Mouse (Mus musculus): ENCODE measurements around the gene Kif5c. TPM values are rescaled to one million over a fixed set of nuclear protein-coding genes. Genes with fewer than 3 reads are reported as not detected.

Gene Kif5c
- polyA plus RNA-seq, 1 experiment from 2014 or later, result 96.4 TPM

DNA sequence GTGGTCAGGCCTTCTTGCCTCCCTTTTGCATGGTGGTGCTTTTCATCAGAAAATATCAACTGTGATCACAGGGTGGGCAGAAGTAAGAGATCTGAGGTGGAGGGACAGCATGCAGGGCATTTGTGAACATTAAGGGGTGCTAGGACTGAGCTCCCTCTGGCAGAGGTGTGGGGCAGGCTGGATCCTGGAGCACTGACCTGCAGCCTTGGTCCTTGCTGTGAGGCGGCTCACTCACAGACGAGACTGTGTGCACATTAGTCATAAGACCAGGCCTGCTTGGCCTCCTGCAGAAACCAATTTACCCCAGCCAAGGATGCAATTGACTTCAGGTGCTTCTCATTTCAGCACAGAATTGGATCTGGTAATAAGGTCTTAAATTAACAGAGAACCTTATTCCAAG is 128.6 kb downstream of the Kif5c start:
- Histone ChIP-seq H3K4me1 (ENCODE audit: control insufficient read depth, insufficient read depth, low read length) (no peaks in the 10 kb centered on the region; the same call in none of the 2 replicates), H3K27me3 (ENCODE audit: control insufficient read depth, insufficient read depth, low read length) (no peaks in the 10 kb centered on the region), H3K9me3 (ENCODE audit: control insufficient read depth, low read length) (no peaks in the 10 kb centered on the region), H3K36me3 (ENCODE audit: control insufficient read depth, insufficient read depth, low read length) (peaks cover 10% of the 10 kb centered on the region), H3K4me3 (ENCODE audit: low read depth, low read length) (no peak overlapping the region), H3K4me2 (no peak overlapping the region), H3K27ac (ENCODE audit: low read depth, low read length) (no peak overlapping the region), H3K9ac (ENCODE audit: low read length) (no peak overlapping the region)
- DNase-seq (ENCODE audit: low spot score, missing footprints), result no peak
- WGBS, result 89% methylated on average over 2 of the region's 2 CpGs
- no peak for ATAC-seq (ENCODE audit: low FRiP score)

GRCm38 (mm10) chr2:49748628-49749342 is 129.7 kb downstream of the Kif5c start:
- DNase-seq (ENCODE audit: low spot score, missing footprints) (peak; percentile 95), ATAC-seq (ENCODE audit: low FRiP score) (no peak)
- Histone ChIP-seq H3K4me2 (no peak overlapping the region), H3K9me3 (ENCODE audit: control insufficient read depth, low read length) (no peaks in the 10 kb centered on the region), H3K4me3 (ENCODE audit: low read depth, low read length) (no peak overlapping the region), H3K36me3 (ENCODE audit: control insufficient read depth, insufficient read depth, low read length) (peaks cover 10% of the 10 kb centered on the region), H3K27me3 (ENCODE audit: control insufficient read depth, insufficient read depth, low read length) (no peaks in the 10 kb centered on the region), H3K27ac (ENCODE audit: low read depth, low read length) (no peak overlapping the region), H3K4me1 (ENCODE audit: control insufficient read depth, insufficient read depth, low read length) (no peaks in the 10 kb centered on the region; the same call in 1 of the 2 replicates), H3K9ac (ENCODE audit: low read length) (no peak overlapping the region)
- WGBS, result 88% methylated on average over 14 of the region's 14 CpGs

- no peaks in the 10 kb centered on the region for H3K27me3 ChIP-seq (ENCODE audit: control insufficient read depth, insufficient read depth, low read length)
- ATAC-seq (ENCODE audit: low FRiP score), result no peak
- H3K9me3 ChIP-seq (ENCODE audit: control insufficient read depth, low read length), result no peaks in the 10 kb centered on the region
- H3K4me2 ChIP-seq, result no peak overlapping the region
- 91% methylated on average over 11 of the region's 11 CpGs for whole genome bisulfite sequencing
- no peak overlapping the region for H3K9ac ChIP-seq (ENCODE audit: low read length)
- no peak overlapping the region for H3K27ac ChIP-seq (ENCODE audit: low read depth, low read length)
- no peak for DNase-seq (ENCODE audit: low spot score, missing footprints)
- no peak overlapping the region for H3K4me3 ChIP-seq (ENCODE audit: low read depth, low read length)
- H3K36me3 ChIP-seq (ENCODE audit: control insufficient read depth, insufficient read depth, low read length), result peaks cover 8% of the 10 kb centered on the region
- H3K4me1 ChIP-seq (ENCODE audit: control insufficient read depth, insufficient read depth, low read length), result no peaks in the 10 kb centered on the region; the same call in 1 of the 2 replicates
Measured at GRCm38 (mm10) chr2:49749730-49750576, 130.9 kb downstream of the Kif5c start.

- Histone ChIP-seq H3K9ac (ENCODE audit: low read length) (no peak overlapping the region), H3K4me3 (ENCODE audit: low read depth, low read length) (no peak overlapping the region), H3K36me3 (ENCODE audit: control insufficient read depth, insufficient read depth, low read length) (peaks cover 8% of the 10 kb centered on the region), H3K27me3 (ENCODE audit: control insufficient read depth, insufficient read depth, low read length) (no peaks in the 10 kb centered on the region), H3K27ac (ENCODE audit: low read depth, low read length) (no peak overlapping the region), H3K9me3 (ENCODE audit: control insufficient read depth, low read length) (no peaks in the 10 kb centered on the region), H3K4me2 (no peak overlapping the region), H3K4me1 (ENCODE audit: control insufficient read depth, insufficient read depth, low read length) (no peaks in the 10 kb centered on the region)
- WGBS, result 84% methylated on average over 10 of the region's 10 CpGs
- ATAC-seq (ENCODE audit: low FRiP score), result no peak
- no peak for DNase-seq (ENCODE audit: low spot score, missing footprints)
Measured at GRCm38 (mm10) chr2:49751544-49752210, 132.6 kb downstream of the Kif5c start.

GRCm38 (mm10) chr2:49752211-49752607 is 133.1 kb downstream of the Kif5c start:
- Histone ChIP-seq H3K4me1 (ENCODE audit: control insufficient read depth, insufficient read depth, low read length) (no peaks in the 10 kb centered on the region), H3K27ac (ENCODE audit: low read depth, low read length) (no peak overlapping the region), H3K36me3 (ENCODE audit: control insufficient read depth, insufficient read depth, low read length) (peaks cover 3% of the 10 kb centered on the region; the same call in 1 of the 2 replicates), H3K9me3 (ENCODE audit: control insufficient read depth, low read length) (no peaks in the 10 kb centered on the region), H3K27me3 (ENCODE audit: control insufficient read depth, insufficient read depth, low read length) (no peaks in the 10 kb centered on the region), H3K4me3 (ENCODE audit: low read depth, low read length) (no peak overlapping the region), H3K9ac (ENCODE audit: low read length) (no peak overlapping the region), H3K4me2 (no peak overlapping the region)
- no peak for ATAC-seq (ENCODE audit: low FRiP score)
- WGBS, result 89% methylated on average over 8 of the region's 8 CpGs
- no peak for DNase-seq (ENCODE audit: low spot score, missing footprints)

DNA sequence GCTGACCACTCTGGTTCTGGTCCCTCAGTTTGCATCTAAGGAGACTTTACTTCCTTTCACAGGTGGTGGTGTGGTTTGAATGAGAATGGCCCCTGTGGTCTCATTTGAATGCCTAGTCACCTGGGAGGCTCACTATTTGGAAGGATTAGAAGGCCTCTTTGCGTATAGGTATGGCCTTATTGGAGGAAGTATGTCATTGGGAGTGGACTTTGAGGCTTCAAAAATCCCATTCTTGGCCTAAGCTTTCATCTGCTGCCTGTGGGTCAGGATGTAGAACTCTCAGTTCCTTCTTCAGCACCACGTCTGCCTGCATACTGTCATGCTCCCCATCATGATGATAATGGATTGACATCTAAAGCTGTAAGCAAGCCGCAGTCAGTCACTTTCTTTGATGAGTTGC is 134.0 kb downstream of the Kif5c start:
- Histone ChIP-seq H3K4me1 (ENCODE audit: control insufficient read depth, insufficient read depth, low read length) (no peaks in the 10 kb centered on the region), H3K4me2 (no peak overlapping the region), H3K9ac (ENCODE audit: low read length) (no peak overlapping the region), H3K9me3 (ENCODE audit: control insufficient read depth, low read length) (no peaks in the 10 kb centered on the region), H3K4me3 (ENCODE audit: low read depth, low read length) (no peak overlapping the region), H3K36me3 (ENCODE audit: control insufficient read depth, insufficient read depth, low read length) (peaks cover 6% of the 10 kb centered on the region; the same call in 1 of the 2 replicates), H3K27ac (ENCODE audit: low read depth, low read length) (no peak overlapping the region), H3K27me3 (ENCODE audit: control insufficient read depth, insufficient read depth, low read length) (no peaks in the 10 kb centered on the region)
- DNase-seq (ENCODE audit: low spot score, missing footprints), result no peak
- ATAC-seq (ENCODE audit: low FRiP score), result no peak
- WGBS, result 97% methylated on average over 3 of the region's 3 CpGs

DNA sequence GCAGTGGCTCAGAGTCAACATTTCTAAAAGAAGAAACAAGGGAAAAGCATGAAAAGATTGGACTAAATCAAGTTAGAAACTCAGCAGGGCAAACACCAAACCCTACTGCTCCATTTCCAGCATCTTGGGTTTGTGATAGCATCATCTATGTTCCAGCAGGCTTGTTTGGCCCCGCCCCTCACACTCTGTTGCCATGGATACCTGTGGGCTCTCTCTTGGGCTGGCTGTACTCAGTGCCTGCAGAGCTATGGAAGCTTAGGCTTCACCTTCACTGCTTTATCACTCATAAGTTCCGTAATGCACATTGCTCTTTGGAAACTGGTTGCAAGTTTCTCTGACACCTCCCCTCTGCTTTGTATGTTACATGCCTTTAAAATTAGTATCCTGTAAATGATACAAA is 136.0 kb downstream of the Kif5c start:
- WGBS, result 65% methylated on average over 2 of the region's 2 CpGs
- ATAC-seq (ENCODE audit: low FRiP score), result peak; percentile 75
- no peaks in the 10 kb centered on the region for H3K4me1 ChIP-seq (ENCODE audit: control insufficient read depth, insufficient read depth, low read length)

GRCm38 (mm10) chr2:49757616-49758015 is 138.5 kb downstream of the Kif5c start:
- Histone ChIP-seq H3K9me3 (ENCODE audit: control insufficient read depth, low read length) (no peaks in the 10 kb centered on the region), H3K9ac (ENCODE audit: low read length) (no peak overlapping the region), H3K36me3 (ENCODE audit: control insufficient read depth, insufficient read depth, low read length) (peaks cover 13% of the 10 kb centered on the region; the same call in 1 of the 2 replicates), H3K27me3 (ENCODE audit: control insufficient read depth, insufficient read depth, low read length) (no peaks in the 10 kb centered on the region), H3K4me1 (ENCODE audit: control insufficient read depth, insufficient read depth, low read length) (no peaks in the 10 kb centered on the region), H3K4me3 (ENCODE audit: low read depth, low read length) (no peak overlapping the region), H3K4me2 (no peak overlapping the region), H3K27ac (ENCODE audit: low read depth, low read length) (no peak overlapping the region)
- WGBS, result 89% methylated on average over 7 of the region's 7 CpGs
- no peak for ATAC-seq (ENCODE audit: low FRiP score)
- no peak for DNase-seq (ENCODE audit: low spot score, missing footprints)

More for the DNA sequence above, 136.0 kb downstream of the Kif5c start:
- Histone ChIP-seq H3K27me3 (ENCODE audit: control insufficient read depth, insufficient read depth, low read length) (no peaks in the 10 kb centered on the region), H3K4me3 (ENCODE audit: low read depth, low read length) (no peak overlapping the region), H3K36me3 (ENCODE audit: control insufficient read depth, insufficient read depth, low read length) (peaks cover 11% of the 10 kb centered on the region; the same call in 1 of the 2 replicates), H3K4me2 (no peak overlapping the region), H3K9me3 (ENCODE audit: control insufficient read depth, low read length) (no peaks in the 10 kb centered on the region), H3K27ac (ENCODE audit: low read depth, low read length) (no peak overlapping the region), H3K9ac (ENCODE audit: low read length) (no peak overlapping the region)
- no peak for DNase-seq (ENCODE audit: low spot score, missing footprints)
